Mouse (Mus musculus) cerebellum, postnatal 25 days (tissue): ENCODE measurements around the gene Ppl.

ENCODE experiments used
- DNase-seq, 2 experiments: peaks; one replicate each; pipeline ENCODE4 v3.0.0; 2021; ENCODE audit warnings: mixed read lengths in 2 of 2

Gene Ppl

GRCm38 (mm10) chr16:5123476-5123875, 8.7 kb downstream of the Ppl start:
- no peak for DNase-seq

GRCm38 (mm10) chr16:5119845-5120244, 12.4 kb downstream of the Ppl start:
- no peak for DNase-seq

GRCm38 (mm10) chr16:5119385-5119784, 12.8 kb downstream of the Ppl start:
- no peak for DNase-seq

GRCm38 (mm10) chr16:5113582-5113981, 18.6 kb downstream of the Ppl start:
- no peak for DNase-seq

- DNase-seq: no peak
Observed at GRCm38 (mm10) chr16:5113002-5113550, 19.1 kb downstream of the Ppl start.

GRCm38 (mm10) chr16:5111021-5111420, 21.2 kb downstream of the Ppl start:
- no peak for DNase-seq

- DNase-seq: no peak
Observed at GRCm38 (mm10) chr16:5109877-5110276, 22.3 kb downstream of the Ppl start.

GRCm38 (mm10) chr16:5101000-5101399, 31.2 kb downstream of the Ppl start:
- DNase-seq: peak; percentile 87 to 93

- DNase-seq: no peak
Observed at GRCm38 (mm10) chr16:5096504-5096903, 35.7 kb downstream of the Ppl start.

- DNase-seq: peak; percentile 20 to 33
Observed at GRCm38 (mm10) chr16:5093285-5093684, 38.9 kb downstream of the Ppl start.

- no peak for DNase-seq
Observed at GRCm38 (mm10) chr16:5089021-5089420, 43.2 kb downstream of the Ppl start.

GRCm38 (mm10) chr16:5086179-5086578, 46.0 kb downstream of the Ppl start:
- no peak for DNase-seq

GRCm38 (mm10) chr16:5085196-5085595, 47.0 kb downstream of the Ppl start:
- no peak for DNase-seq

- DNase-seq: peak in 1 of 2 experiments; percentile 67
Observed at GRCm38 (mm10) chr16:5074341-5074740, 57.9 kb downstream of the Ppl start.

- DNase-seq: no peak
Observed at GRCm38 (mm10) chr16:5071974-5072373, 60.2 kb downstream of the Ppl start.

- DNase-seq: peak; percentile 24 to 36
Observed at GRCm38 (mm10) chr16:5070321-5070720, 61.9 kb downstream of the Ppl start.

GRCm38 (mm10) chr16:5063472-5063871, 68.7 kb downstream of the Ppl start:
- DNase-seq: no peak

GRCm38 (mm10) chr16:5058114-5058513, 74.1 kb downstream of the Ppl start:
- DNase-seq: peak in 1 of 2 experiments; percentile 24

GRCm38 (mm10) chr16:5050251-5051110, 81.7 kb downstream of the Ppl start:
- peak; percentile 85 to 86 for DNase-seq

GRCm38 (mm10) chr16:5049774-5050234, 82.4 kb downstream of the Ppl start, which contains the start of the genes Glyr1 and Ubn1:
Glyr1 (minus strand) TSS chr16:5049863.
Ubn1 (plus strand) TSS chr16:5050057.
- peak; percentile 99 to 100 for DNase-seq

GRCm38 (mm10) chr16:5049182-5049773, 82.9 kb downstream of the Ppl start:
- DNase-seq: peak in 1 of 2 experiments; percentile 14

- DNase-seq: no peak
Observed at GRCm38 (mm10) chr16:5045322-5045721, 86.9 kb downstream of the Ppl start.

GRCm38 (mm10) chr16:5036649-5037234, 95.5 kb downstream of the Ppl start:
- no peak for DNase-seq
